Mouse (Mus musculus) cerebellum, adult 11 months (tissue): ENCODE results near the gene Tmem161a.
"Not testable (repeated sequence)": the region's sequence is repeated elsewhere in the genome, so short reads cannot be mapped to it uniquely, and the experiment has no call there.

Experiments
- DNase-seq: peaks from one replicate; pipeline ENCODE4 v3.0.0; 2022

The Tmem161a gene

DNA sequence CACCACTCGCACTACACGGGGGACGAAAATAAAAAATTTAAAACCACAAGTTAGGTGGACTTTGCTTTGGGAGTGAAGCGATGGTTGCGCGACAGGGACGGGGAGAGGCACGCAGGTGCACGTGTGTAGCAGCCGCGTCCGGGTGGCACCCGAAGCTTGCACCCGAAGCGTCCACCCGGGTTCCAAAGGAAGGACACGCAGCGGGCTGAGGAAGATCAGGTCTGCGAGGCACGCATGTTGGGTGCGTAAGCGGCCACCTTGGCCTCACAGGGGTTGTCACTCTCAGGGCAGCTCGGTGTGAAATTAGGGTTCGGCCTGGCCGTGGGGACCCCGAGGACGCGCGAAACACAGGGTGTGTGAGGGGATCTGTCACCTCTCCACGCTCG is 39.6 kb downstream of the Tmem161a start:
- DNase-seq: no peak

DNA sequence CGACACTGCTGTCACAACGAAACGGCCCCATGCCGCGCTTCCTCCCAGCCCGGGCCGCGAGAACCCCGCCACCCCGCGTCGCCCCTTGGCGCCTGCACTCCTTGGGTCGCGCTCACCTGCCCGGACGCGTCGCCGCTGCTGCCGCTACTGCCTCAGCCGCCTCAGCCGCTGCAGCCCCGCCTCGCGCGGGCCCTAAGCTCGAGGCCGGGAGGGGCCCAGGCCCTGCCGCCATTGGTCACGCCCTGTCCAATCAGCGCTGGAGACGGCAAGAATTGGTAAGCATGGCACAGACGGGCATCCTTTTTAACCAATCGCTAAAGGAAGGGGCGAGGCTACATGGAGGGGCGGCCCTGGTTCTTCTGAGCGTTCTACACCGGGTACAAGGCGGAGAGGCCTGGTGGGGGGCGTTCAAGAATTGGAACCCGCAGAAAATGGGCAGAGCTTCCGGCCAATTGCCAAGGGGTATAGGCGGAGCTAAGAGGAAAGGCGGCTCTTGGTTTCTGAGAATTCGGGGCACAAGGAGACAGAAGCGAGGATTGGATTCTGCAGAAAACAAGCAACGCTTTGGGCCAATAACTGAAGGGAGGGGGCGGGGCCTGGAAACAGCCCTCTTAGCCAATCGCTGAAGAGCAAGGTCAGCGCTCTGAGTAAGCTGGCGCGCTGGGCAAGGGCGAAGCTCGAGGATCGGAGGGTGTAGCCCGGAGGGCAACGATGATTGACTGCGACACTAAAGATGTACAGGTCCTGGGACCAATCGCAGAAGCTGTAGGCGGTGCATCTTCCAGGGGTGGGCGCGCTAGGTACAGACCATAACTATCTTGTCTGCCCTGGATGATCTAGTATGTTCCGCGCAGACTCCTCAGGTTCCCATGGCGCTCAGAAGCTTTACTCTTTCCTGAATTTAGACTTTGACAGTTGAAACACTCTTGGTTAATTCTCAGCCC is 40.2 kb downstream of the Tmem161a start, which contains the start of gene Slc25a42:
Gene Slc25a42, minus strand, starts transcription at position 194 of the 944 bp plus-strand sequence.
- DNase-seq: peak; percentile 99

GRCm38 (mm10) chr8:70214411-70214810 is 42.3 kb downstream of the Tmem161a start:
- DNase-seq: no peak

DNA sequence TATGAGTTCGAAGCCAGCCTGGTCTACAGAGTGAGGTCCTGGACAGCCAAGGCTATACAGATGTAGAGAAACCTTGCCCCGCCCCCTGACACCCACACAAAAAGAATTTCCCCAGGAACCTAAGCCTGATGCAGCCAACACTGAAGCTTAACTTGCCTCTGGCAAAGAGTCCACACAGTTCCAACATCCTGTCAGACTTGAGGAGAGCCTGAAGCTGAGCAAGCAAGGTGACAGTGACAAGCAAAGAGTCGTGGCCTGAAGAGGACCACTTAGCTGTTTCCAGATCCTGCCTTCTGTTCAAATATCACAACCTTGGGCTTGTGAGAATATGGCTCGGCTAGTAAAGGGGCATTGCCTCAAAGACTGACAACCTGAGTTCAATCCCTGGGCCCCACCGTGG is 42.9 kb downstream of the Tmem161a start:
- DNase-seq: no peak

DNA sequence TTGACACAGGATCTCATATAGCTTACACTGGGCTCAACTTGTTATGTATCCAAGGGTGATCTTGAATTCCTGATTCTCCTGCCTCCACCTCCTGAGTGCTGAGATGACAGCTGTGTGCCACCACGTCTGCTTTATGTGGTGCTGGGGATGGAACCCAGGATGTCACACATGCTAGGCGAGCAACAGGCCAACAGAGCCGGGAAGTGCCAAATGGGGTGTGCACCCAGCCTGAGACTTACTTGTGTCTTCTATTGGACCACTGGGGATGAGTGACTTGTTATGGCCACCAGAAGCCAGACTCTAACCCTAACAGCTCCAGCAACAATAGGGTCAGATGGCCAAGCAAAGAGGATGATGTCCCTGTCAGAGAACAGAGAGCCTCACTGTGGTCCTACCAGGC is 44.0 kb downstream of the Tmem161a start:
- DNase-seq: not testable (repeated sequence)

GRCm38 (mm10) chr8:70216566-70216965 is 44.4 kb downstream of the Tmem161a start:
- peak; percentile 71 for DNase-seq

DNA sequence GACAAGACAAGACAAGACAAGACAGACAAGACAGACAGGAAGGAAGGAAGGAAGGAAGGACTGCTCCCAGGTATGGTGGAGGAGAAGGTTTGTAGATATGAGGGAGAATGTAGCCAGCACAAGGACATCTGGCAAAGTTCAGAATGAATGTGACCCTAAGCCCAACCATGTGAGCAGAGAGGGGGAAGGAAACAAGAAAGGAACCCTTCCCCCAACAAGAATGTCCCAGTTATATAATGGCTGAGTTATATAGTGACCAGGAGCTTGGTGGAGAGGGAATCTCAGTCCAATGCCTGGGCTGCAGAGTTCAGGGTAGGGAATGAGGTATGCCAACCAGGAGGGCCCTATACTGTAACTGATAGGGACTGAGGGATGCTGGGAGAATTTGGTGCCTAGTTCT is 45.3 kb downstream of the Tmem161a start:
- DNase-seq: no peak

GRCm38 (mm10) chr8:70219107-70219684 is 47.0 kb downstream of the Tmem161a start:
- no peak for DNase-seq

GRCm38 (mm10) chr8:70220236-70220840 is 48.2 kb downstream of the Tmem161a start:
- DNase-seq: peak; percentile 47

DNA sequence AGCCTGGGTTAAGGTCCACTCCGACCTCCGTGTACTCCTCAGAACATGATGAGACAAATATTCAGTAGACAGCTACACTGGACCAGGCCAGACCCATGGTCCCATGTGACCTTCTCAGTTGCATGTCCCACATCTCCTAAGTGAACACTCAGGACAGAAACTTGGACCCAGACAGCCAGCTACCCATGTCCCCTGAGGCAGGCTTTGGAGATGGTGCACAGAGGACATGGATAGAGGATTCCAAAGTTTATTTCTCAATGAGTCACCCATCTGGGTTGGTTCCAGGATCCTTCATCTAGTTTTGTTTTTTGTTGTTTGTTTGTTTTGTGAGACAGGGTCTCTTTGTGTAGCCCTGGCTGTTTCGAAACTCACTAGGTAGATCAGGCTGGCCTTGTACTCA is 48.8 kb downstream of the Tmem161a start:
- no peak for DNase-seq

GRCm38 (mm10) chr8:70222041-70222440 is 49.9 kb downstream of the Tmem161a start:
- DNase-seq: no peak

- DNase-seq: no peak
Observed at GRCm38 (mm10) chr8:70223341-70223740, 51.2 kb downstream of the Tmem161a start.

- no peak for DNase-seq
Observed at GRCm38 (mm10) chr8:70227997-70228396, 55.8 kb downstream of the Tmem161a start.

DNA sequence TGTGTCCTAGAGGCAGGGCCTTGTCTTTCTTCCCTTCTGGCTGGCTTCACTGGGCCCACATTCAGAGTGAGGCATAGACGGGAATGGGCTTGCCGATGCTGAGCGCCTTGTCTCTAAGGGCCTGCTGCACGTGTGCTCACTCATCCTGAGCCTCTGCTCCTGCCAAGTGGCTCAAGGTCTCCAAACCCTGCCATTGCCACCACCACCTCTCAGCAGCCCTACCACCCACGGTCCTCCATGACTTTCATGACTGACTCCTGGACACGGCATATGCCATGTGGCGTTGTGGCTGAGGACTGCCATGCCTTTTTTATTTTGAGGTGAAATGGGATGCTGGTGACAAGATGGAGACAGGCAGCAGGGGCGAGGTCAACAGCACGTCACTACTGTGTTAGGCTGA is 58.7 kb downstream of the Tmem161a start:
- no peak for DNase-seq
